Mouse (Mus musculus) hindbrain, embryonic 16.5 days (tissue): ENCODE measurements around the gene Sppl2c. TPM values are rescaled to one million over a fixed set of nuclear protein-coding genes. Genes with fewer than 3 reads are reported as not detected.

Experiments used
- ATAC-seq: fragments of 200-750 bp; cut with Nextera tagmentation; 2 replicates; pipeline ENCODE4 v1.8.0; 2017; ENCODE audit warnings: moderate TSS enrichment, moderate library complexity
- H3K27ac ChIP-seq: fragments of 300-500 bp; sonication (generic); 2 replicates; pipeline ENCODE4 v1.5.1; 2014; ENCODE audit warnings: low read depth, mild to moderate bottlenecking, control low read depth, low read length, moderate library complexity
- H3K27me3 ChIP-seq: fragments of 300-500 bp; sonication (generic); replicated peaks from 2 replicates; pipeline ENCODE4 v1.6.1; 2014; ENCODE audit warnings: low read length; ENCODE audit not compliant: control insufficient read depth, insufficient read depth
- H3K36me3 ChIP-seq: fragments of 300-500 bp; sonication (generic); 2 replicates; pipeline ENCODE4 v1.6.1; 2014; ENCODE audit warnings: mild to moderate bottlenecking, low read length, moderate library complexity, mixed read lengths; ENCODE audit not compliant: control insufficient read depth, insufficient read depth
- H3K4me1 ChIP-seq: fragments of 300-500 bp; sonication (generic); 2 replicates; pipeline ENCODE4 v1.6.1; 2014; ENCODE audit warnings: low read depth, low read length; ENCODE audit not compliant: control insufficient read depth, insufficient read depth
- H3K4me2 ChIP-seq: fragments of 300-500 bp; sonication (generic); 2 replicates; pipeline ENCODE4 v1.6.1; 2014; ENCODE audit warnings: mild to moderate bottlenecking, low read length, control low read depth, moderate library complexity
- H3K4me3 ChIP-seq: fragments of 300-500 bp; sonication (generic); 2 replicates; pipeline ENCODE4 v1.5.1; 2014; ENCODE audit warnings: mild to moderate bottlenecking, low read length, control low read depth, moderate library complexity
- H3K9ac ChIP-seq: fragments of 300-500 bp; sonication (generic); 2 replicates; pipeline ENCODE4 v1.6.1; 2014; ENCODE audit warnings: low read depth, mild to moderate bottlenecking, control low read depth, low read length, moderate library complexity
- H3K9me3 ChIP-seq: fragments of 300-500 bp; sonication (generic); 2 replicates; pipeline ENCODE4 v1.6.1; 2014; ENCODE audit warnings: mild to moderate bottlenecking, low read length, moderate library complexity; ENCODE audit not compliant: control insufficient read depth
- WGBS: fragments of 180-500 bp; shearing (Covaris S2); extraction: QIAGEN DNeasy Blood & Tissue Kit; methylation state at CpG from one replicate; pipeline ENCODE4 v1.1.7; 2014; 5-methylcytosine and 5-hydroxymethylcytosine counted together
- polyA plus RNA-seq: library from polyadenylated mRNA; unstranded; fragments of >200 nt; fragmentation: Nextera tagmentation; extraction: Ambion mirVana; gene quantifications from 2 replicates; pipeline ENCODE4 v1.2.1, GENCODE M21; 2015

Sppl2c gene
- polyA plus RNA-seq = not detected in 2 replicates

DNA sequence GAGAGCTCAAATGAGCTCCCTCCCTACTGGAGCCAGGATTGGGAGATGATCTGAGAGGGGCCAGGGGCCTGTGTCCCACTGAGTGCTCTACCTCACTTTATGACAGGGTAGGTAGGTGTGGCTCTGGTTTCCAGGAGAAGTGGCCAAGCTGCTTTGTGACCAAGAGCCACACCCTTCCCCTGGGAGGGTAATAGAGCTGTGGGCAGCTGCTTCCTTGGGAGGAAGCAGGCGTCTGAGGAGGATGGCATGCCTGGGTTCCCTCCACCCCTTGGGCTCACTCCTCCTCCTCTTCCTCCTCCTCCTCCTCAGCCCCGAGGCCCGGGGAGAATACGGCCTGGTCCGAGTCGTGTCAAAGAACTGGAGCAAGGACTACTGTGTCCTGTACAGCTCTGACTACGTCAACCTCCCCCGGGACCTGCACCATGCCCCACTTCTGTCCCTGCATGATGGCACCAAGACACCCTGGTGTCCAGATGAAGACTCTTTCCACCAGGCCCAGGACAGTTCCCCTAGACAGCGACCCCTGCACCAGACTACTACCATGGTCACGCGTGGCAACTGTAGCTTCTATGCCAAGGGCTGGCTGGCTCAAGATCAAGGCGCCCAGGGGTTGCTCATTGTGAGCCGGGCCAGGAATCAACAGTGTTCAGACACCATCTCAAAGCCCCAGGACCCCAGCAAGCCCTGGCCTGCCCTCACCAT, at the start of gene Sppl2c:
TSS of gene Sppl2c (plus strand) at position 193 of the 702 bp plus-strand sequence.
- H3K36me3 ChIP-seq = no peaks in the 10 kb centered on the region
- H3K9ac ChIP-seq = no peak within 1 kb of the TSS
- H3K4me2 ChIP-seq = no peak within 1 kb of the TSS
- H3K27ac ChIP-seq = no peak within 1 kb of the TSS
- H3K27me3 ChIP-seq = no peaks in the 10 kb centered on the region
- no peak within 1 kb of the TSS for H3K4me3 ChIP-seq
- no peaks in the 10 kb centered on the region for H3K4me1 ChIP-seq
- H3K9me3 ChIP-seq = no peaks in the 10 kb centered on the region
- no peak for ATAC-seq
- 85% methylated on average over 13 of the region's 13 CpGs for WGBS

GRCm38 (mm10) chr11:104138976-104139375, 47.2 kb upstream of the Sppl2c start:
- WGBS = 56% methylated on average over 3 of the region's 3 CpGs

DNA sequence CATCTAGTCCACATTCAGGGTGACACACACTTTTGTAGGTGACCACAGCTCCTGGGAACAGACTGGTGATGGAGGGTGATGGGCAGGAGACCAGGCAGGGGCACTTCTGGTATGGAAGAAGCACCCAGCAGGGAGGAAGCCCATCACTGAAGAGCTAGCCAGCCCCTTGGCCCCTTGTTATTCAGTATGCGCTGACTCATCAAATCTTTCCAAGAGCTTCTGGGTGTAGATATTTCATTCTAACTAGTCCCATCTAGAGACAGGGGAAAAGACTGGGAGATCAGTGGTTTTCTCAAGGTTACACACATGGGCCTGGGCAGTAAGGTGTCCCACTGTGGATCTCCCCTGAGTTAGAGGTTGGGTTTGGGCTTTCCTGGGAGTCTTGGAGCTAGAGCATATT, 41.2 kb upstream of the Sppl2c start:
- Histone ChIP-seq H3K9me3 (no peaks in the 10 kb centered on the region), H3K36me3 (no peaks in the 10 kb centered on the region), H3K4me3 (no peak overlapping the region), H3K27me3 (no peaks in the 10 kb centered on the region), H3K4me1 (no peaks in the 10 kb centered on the region), H3K9ac (no peak overlapping the region), H3K4me2 (no peak overlapping the region), H3K27ac (no peak overlapping the region)
- WGBS = 100% methylated on average over 1 of the region's 1 CpGs
- ATAC-seq = no peak

More at GRCm38 (mm10) chr11:104138976-104139375, 47.2 kb upstream of the Sppl2c start:
- Histone ChIP-seq H3K4me2 (no peak overlapping the region), H3K27me3 (peaks cover 19% of the 10 kb centered on the region), H3K36me3 (no peaks in the 10 kb centered on the region), H3K4me1 (peaks cover 2% of the 10 kb centered on the region), H3K27ac (no peak overlapping the region), H3K4me3 (no peak overlapping the region), H3K9ac (no peak overlapping the region), H3K9me3 (no peaks in the 10 kb centered on the region)
- ATAC-seq = no peak

GRCm38 (mm10) chr11:104148787-104149186, 37.3 kb upstream of the Sppl2c start:
- no peak overlapping the region for H3K27ac ChIP-seq
- peaks cover 4% of the 10 kb centered on the region; the same call in 1 of the 2 replicates for H3K4me1 ChIP-seq
- no peak overlapping the region for H3K4me2 ChIP-seq
- no peak overlapping the region for H3K4me3 ChIP-seq
- WGBS = 68% methylated on average over 7 of the region's 7 CpGs
- H3K36me3 ChIP-seq = no peaks in the 10 kb centered on the region
- no peak for ATAC-seq
- no peaks in the 10 kb centered on the region for H3K9me3 ChIP-seq
- H3K27me3 ChIP-seq = no peaks in the 10 kb centered on the region
- no peak overlapping the region for H3K9ac ChIP-seq

DNA sequence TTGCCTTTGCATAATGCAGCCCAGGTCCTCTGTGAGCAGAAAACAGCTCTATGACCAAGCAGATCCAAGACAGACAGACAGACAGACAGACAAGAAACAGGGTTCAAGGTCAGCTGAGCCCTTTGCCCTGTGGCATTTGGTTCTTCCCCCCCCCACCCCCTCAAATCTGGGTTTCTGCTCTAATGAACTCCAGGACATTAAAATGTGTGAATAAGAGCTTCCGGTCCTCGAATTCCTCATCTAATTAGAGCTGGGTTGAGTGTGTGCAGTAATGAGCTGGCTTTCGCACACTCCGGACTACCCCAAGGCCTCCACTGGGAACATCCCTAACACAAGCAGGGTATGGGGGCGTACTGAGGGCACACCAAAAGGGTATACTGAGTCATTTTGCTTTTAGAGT, 35.2 kb upstream of the Sppl2c start:
- no peak overlapping the region for H3K4me2 ChIP-seq
- H3K27me3 ChIP-seq = no peaks in the 10 kb centered on the region
- peaks cover 4% of the 10 kb centered on the region; the same call in 1 of the 2 replicates for H3K4me1 ChIP-seq
- no peaks in the 10 kb centered on the region for H3K9me3 ChIP-seq
- H3K4me3 ChIP-seq = no peak overlapping the region
- H3K9ac ChIP-seq = no peak overlapping the region
- H3K27ac ChIP-seq = no peak overlapping the region
- ATAC-seq = no peak
- WGBS = 57% methylated on average over 5 of the region's 5 CpGs
- no peaks in the 10 kb centered on the region for H3K36me3 ChIP-seq

DNA sequence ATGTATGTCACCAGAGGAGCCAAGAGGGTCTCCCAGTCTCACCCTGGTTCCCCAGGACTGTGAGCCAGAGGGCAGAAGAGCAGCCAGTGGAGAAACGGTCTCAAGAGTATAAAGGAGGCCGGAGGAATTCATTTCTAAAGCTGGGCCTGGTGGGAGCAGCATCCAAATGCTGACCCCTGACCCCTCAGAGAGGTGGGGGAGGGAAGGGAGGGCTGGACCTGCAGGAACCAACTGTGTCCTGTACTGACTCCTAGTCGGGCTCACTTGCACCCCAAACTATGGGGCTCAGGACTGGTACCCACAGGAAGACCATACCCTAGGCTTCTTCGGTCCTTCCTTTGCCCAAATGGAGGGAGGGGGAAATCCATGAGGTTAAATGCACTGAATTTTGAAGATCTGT, 31.8 kb upstream of the Sppl2c start:
- H3K27ac ChIP-seq = no peak overlapping the region

DNA sequence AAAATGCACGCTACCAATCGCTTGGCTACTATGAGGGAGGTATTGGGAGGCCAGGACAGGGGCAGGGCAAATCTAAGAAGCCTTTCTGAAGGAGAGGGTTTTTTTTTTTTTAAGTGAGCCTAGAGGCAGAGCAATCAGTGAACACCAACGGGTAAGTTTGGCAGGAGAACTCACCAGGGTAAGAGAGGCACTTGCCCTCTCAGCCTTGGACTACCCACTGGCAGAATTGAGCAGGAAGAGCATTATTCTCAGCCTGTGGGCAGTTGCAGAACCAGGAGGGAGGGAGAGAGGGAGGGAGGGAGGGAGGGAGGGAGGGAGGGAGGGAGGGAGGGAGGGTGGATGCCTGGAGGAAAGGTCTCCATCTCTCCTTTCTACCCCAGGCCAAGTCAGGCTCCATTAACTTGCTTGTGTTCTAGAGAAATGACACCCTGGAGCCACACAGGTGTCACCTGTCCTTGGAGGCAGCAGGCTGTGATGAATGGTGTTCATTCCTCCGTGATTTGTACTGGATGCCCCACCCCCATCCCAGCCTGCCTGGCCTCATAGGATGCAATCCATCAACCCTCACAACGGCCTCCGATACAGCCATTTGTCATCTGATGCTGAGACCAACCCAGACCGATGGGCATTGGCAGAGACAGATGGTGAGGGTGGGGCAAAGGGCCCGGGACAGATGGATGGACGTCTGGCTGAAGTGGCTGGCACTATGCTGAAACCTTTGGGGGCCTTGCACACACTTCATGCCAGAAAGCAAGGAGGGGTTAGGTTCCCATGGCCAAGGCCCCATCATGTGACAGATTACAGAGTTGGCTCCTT, 31.1 kb upstream of the Sppl2c start:
- H3K36me3 ChIP-seq = no peaks in the 10 kb centered on the region
- H3K9me3 ChIP-seq = no peaks in the 10 kb centered on the region
- 24% methylated on average over 9 of the region's 9 CpGs for WGBS
- ATAC-seq = peak; percentile 59
- no peak overlapping the region for H3K4me2 ChIP-seq
- no peak overlapping the region; the same call in 1 of the 2 replicates for H3K27ac ChIP-seq
- H3K27me3 ChIP-seq = no peaks in the 10 kb centered on the region
- H3K9ac ChIP-seq = no peak overlapping the region
- H3K4me3 ChIP-seq = no peak overlapping the region
- peaks cover 14% of the 10 kb centered on the region; the same call in 1 of the 2 replicates for H3K4me1 ChIP-seq

More for the DNA sequence above, 31.8 kb upstream of the Sppl2c start:
- H3K4me1 ChIP-seq = peaks cover 14% of the 10 kb centered on the region; the same call in 1 of the 2 replicates
- no peaks in the 10 kb centered on the region for H3K9me3 ChIP-seq
- H3K27me3 ChIP-seq = no peaks in the 10 kb centered on the region
- H3K4me2 ChIP-seq = no peak overlapping the region
- H3K9ac ChIP-seq = no peak overlapping the region
- H3K36me3 ChIP-seq = no peaks in the 10 kb centered on the region
- 48% methylated on average over 4 of the region's 4 CpGs for WGBS
- no peak overlapping the region for H3K4me3 ChIP-seq
- ATAC-seq = no peak

DNA sequence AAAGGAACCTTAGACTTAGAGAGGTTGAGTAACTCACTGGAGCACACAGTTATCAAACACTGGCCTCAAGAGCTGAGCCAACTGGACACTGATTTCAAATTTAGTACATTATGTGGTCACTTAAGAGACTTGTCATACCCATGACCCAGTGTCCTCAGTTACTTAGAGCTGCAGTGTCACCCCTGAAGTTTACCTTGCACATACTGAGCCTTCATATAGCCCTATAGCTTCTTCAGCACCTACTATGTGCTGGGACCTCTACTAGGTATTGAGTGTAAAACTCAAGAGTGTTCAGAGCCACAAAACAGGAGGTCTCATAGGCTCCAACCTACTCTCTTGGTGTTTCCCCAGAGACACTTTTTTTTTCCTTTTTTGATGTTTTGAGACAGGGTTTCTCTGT, 30.2 kb upstream of the Sppl2c start:
- no peaks in the 10 kb centered on the region for H3K27me3 ChIP-seq
- peaks cover 13% of the 10 kb centered on the region; the same call in 1 of the 2 replicates for H3K4me1 ChIP-seq
- H3K4me2 ChIP-seq = no peak overlapping the region
- H3K4me3 ChIP-seq = no peak overlapping the region
- no peaks in the 10 kb centered on the region for H3K36me3 ChIP-seq
- H3K9me3 ChIP-seq = no peaks in the 10 kb centered on the region
- no peak overlapping the region for H3K27ac ChIP-seq
- no peak overlapping the region for H3K9ac ChIP-seq
- no peak for ATAC-seq

DNA sequence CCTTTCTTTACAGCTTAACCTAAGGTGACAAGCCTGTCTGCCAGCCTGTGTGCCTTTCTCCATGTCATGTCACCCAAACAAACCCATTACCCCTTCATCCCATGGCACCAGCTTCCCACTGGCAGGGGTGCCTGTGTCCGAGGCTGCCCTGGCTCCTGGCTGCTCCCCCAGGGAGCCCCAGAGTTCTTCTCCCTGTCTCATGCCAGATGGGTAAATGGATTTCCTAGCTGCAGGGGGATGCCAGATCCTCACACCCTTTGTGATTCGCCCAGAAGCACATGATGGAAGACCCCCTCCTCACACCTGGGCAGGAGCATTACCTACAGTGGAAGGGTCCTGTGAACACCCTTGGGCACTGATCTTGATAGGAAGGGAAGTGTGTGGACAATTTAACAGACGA, 29.7 kb upstream of the Sppl2c start:
- 69% methylated on average over 3 of the region's 3 CpGs for WGBS
- Histone ChIP-seq H3K9me3 (no peaks in the 10 kb centered on the region), H3K27ac (no peak overlapping the region), H3K9ac (no peak overlapping the region), H3K36me3 (no peaks in the 10 kb centered on the region), H3K4me2 (no peak overlapping the region), H3K4me3 (no peak overlapping the region), H3K4me1 (peaks cover 10% of the 10 kb centered on the region; the same call in 1 of the 2 replicates), H3K27me3 (no peaks in the 10 kb centered on the region)
- ATAC-seq = no peak
